Mouse (Mus musculus) liver, embryonic 14.5 days (tissue): ENCODE measurements at regions not wholly inside any gene's neighbourhood (a gene's known extent, or its start where the extent isn't known, plus 50 kb on each side); places are given as distances from the start of the nearest gene placed in this dataset.

Source experiments
- ATAC-seq: fragments of 200-750 bp; cut with Nextera tagmentation; 2 replicates; pipeline ENCODE4 v1.8.0; 2017; ENCODE audit warnings: moderate number of reproducible peaks, mild to moderate bottlenecking, moderate library complexity; ENCODE audit not compliant: insufficient read depth
- DNase-seq, 3 experiments: peaks; one replicate each; pipeline ENCODE4 v3.0.0-alpha.2; 2012 to 2013; ENCODE audit warnings: low read depth in 3 of 3, low spot score in 3 of 3
- H3K27ac ChIP-seq: fragments of 300-500 bp; sonication (generic); 2 replicates; pipeline ENCODE4 v1.5.1; 2014; ENCODE audit warnings: moderate library complexity, mild to moderate bottlenecking, control low read depth, inconsistent platforms
- H3K27me3 ChIP-seq: fragments of 300-500 bp; sonication (generic); 2 replicates; pipeline ENCODE4 v1.6.1; 2014; ENCODE audit warnings: mild to moderate bottlenecking, low read length, moderate library complexity; ENCODE audit not compliant: control insufficient read depth, insufficient read depth
- H3K36me3 ChIP-seq: fragments of 300-500 bp; sonication (generic); replicated peaks from 2 replicates; pipeline ENCODE4 v1.6.1; 2014; ENCODE audit warnings: low read depth; ENCODE audit not compliant: control insufficient read depth, insufficient read depth
- H3K4me1 ChIP-seq, 2 experiments: fragments of 200-500 bp in 1 of 2; fragments of 300-500 bp in 1 of 2; sonication (generic) in 1 of 2; replicated peaks; 2 replicates each; pipeline ENCODE4 v1.6.1; 2012 to 2014; ENCODE audit warnings: antibody characterized with exemption in 1 of 2, inconsistent platforms in 1 of 2, low read length in 1 of 2; ENCODE audit not compliant: control insufficient read depth in 2 of 2, insufficient read depth in 2 of 2
- H3K4me2 ChIP-seq: fragments of 300-500 bp; sonication (generic); 2 replicates; pipeline ENCODE4 v1.6.1; 2014; ENCODE audit warnings: low read depth, mild to moderate bottlenecking, control low read depth, moderate library complexity
- H3K4me3 ChIP-seq, 2 experiments: fragments of 200-500 bp in 1 of 2; fragments of 300-500 bp in 1 of 2; sonication (generic) in 1 of 2; 2 replicates each; pipeline ENCODE4 v1.5.1; 2012 to 2014; ENCODE audit warnings: low read depth in 2 of 2, low read length in 2 of 2, mild to moderate bottlenecking in 2 of 2, control low read depth in 1 of 2, inconsistent platforms in 1 of 2, moderate library complexity in 1 of 2; ENCODE audit not compliant: insufficient read depth in 1 of 2
- H3K9ac ChIP-seq: fragments of 300-500 bp; sonication (generic); replicated peaks from 2 replicates; pipeline ENCODE4 v1.6.1; 2014; ENCODE audit warnings: mild to moderate bottlenecking, control low read depth, moderate library complexity
- H3K9me3 ChIP-seq: fragments of 300-500 bp; sonication (generic); 2 replicates; pipeline ENCODE4 v1.6.1; 2016; ENCODE audit warnings: low read length, mixed read lengths; ENCODE audit not compliant: control insufficient read depth
- CTCF ChIP-seq: IDR thresholded peaks from 2 replicates; pipeline ENCODE4 v1.5.1; 2016; ENCODE audit warnings: antibody characterized with exemption, low read depth, control low read depth
- EP300 ChIP-seq: IDR thresholded peaks from 2 replicates; pipeline ENCODE4 v1.6.1; 2016; ENCODE audit warnings: antibody characterized with exemption, low read depth
- WGBS: fragments of 180-500 bp; shearing (Covaris S2); extraction: QIAGEN DNeasy Blood & Tissue Kit; methylation state at CpG from one replicate; pipeline ENCODE4 v1.1.7; 2014; ENCODE audit not compliant: insufficient replicate concordance; 5-methylcytosine and 5-hydroxymethylcytosine counted together

DNA sequence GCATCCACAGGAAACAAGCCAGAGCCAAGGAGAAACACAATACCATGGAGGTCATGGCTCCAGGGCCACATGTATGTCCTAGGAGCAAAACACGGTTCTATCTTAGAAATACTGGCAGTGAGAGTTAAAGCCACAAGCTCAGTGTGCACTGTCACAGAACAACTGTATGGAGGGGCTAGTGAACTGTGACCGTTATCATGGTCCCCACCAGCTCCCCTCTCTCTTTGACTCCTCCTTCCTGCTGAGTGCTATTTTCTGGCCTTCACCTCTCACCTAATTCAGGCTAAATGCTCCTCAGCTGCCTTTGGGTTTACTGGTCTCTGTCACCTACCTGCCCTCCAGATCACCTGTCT lies 712.0 kb downstream of the Vrk1 start:
- H3K36me3 ChIP-seq: no peaks in the 10 kb centered on the region
- no peak overlapping the region for H3K4me3 ChIP-seq
- no peaks in the 10 kb centered on the region; the same call in 1 of the 2 replicates for H3K9me3 ChIP-seq
- no peaks in the 10 kb centered on the region for H3K4me1 ChIP-seq
- 54% methylated on average over 2 of the region's 2 CpGs for WGBS
- H3K9ac ChIP-seq: no peak overlapping the region
- ATAC-seq: no peak
- no peak overlapping the region for H3K4me2 ChIP-seq
- H3K27me3 ChIP-seq: no peaks in the 10 kb centered on the region
- TF ChIP-seq CTCF (no peak), EP300 (no peak)
- no peak for DNase-seq
- no peak overlapping the region for H3K27ac ChIP-seq

DNA sequence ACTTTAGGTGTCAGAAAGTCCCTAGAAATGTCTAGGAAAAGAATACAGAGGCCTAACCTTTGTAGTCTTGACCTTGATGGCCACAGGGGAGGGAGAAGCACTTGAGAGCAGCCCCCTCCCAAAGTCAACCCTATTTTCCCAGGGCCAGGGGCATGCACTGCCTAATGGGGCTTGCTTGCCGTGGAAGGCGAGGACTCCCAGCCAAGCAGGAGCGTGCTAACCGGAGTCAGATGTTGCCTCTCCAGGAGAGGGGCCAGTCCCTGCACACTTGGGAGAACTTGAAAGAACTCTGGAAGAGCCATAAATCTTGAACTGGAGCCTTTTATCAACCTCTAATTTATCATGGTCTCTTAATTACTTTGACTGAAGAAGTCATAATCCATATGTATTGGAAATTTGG lies 712.7 kb downstream of the Vrk1 start:
- DNase-seq (no peak), ATAC-seq (no peak)
- Histone ChIP-seq H3K9me3 (no peaks in the 10 kb centered on the region; the same call in 1 of the 2 replicates), H3K4me2 (no peak overlapping the region), H3K9ac (no peak overlapping the region), H3K27ac (no peak overlapping the region), H3K4me3 (no peak overlapping the region), H3K4me1 (no peaks in the 10 kb centered on the region), H3K27me3 (no peaks in the 10 kb centered on the region), H3K36me3 (no peaks in the 10 kb centered on the region)
- TF ChIP-seq CTCF (no peak), EP300 (no peak)
- 67% methylated on average over 4 of the region's 4 CpGs for WGBS

DNA sequence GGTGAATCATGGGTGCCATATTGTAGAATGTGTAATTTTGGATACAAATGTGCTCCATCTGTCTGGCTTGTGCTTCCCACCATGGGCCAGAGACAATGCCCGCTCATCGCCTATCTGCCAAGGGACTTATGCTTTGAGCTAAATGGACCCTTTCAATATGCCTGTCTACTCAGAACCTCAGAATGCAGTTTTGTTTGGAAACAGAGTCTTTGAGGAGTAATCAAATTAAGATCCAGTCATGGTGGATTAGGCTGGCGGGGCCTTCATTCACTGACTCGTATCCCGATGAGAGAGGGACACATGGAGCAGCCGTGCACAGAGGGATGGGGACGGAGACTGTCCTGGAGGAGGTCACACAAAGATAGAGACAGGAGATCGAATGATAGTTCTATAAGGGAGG lies 716.9 kb downstream of the Vrk1 start:
- Histone ChIP-seq H3K27ac (no peak overlapping the region), H3K9me3 (no peaks in the 10 kb centered on the region), H3K36me3 (no peaks in the 10 kb centered on the region), H3K4me3 (no peak overlapping the region), H3K4me1 (no peaks in the 10 kb centered on the region), H3K27me3 (no peaks in the 10 kb centered on the region), H3K9ac (no peak overlapping the region), H3K4me2 (no peak overlapping the region)
- no peak for TF ChIP-seq CTCF
- no peak for TF ChIP-seq EP300
- DNase-seq: no peak
- no peak for ATAC-seq
- 76% methylated on average over 8 of the region's 8 CpGs for WGBS

DNA sequence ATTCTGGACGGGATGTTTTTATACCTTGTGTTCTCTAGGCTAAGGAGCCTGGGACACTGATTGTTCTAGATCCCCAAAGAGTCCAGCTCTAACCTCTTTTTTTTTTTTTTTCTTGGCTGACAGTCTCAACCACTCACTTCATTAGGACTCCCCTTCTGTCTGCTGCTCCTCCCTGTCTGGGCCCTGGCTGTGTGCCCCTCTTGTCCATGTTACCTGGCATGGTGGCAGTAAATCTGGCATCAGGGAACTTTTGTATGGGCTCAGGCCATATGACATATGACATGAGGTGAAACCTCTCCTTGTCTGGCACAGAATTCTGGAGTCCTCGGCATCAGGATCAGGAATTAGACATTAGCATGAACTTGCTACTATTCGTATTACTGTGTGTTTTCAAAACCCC lies 717.5 kb downstream of the Vrk1 start:
- Histone ChIP-seq H3K9ac (no peak overlapping the region), H3K4me3 (no peak overlapping the region), H3K4me2 (no peak overlapping the region), H3K4me1 (no peaks in the 10 kb centered on the region), H3K27me3 (no peaks in the 10 kb centered on the region), H3K9me3 (no peaks in the 10 kb centered on the region), H3K36me3 (no peaks in the 10 kb centered on the region), H3K27ac (no peak overlapping the region)
- DNase-seq (no peak), ATAC-seq (no peak)
- TF ChIP-seq EP300 (no peak), CTCF (no peak)
- WGBS: 65% methylated on average over 3 of the region's 3 CpGs

DNA sequence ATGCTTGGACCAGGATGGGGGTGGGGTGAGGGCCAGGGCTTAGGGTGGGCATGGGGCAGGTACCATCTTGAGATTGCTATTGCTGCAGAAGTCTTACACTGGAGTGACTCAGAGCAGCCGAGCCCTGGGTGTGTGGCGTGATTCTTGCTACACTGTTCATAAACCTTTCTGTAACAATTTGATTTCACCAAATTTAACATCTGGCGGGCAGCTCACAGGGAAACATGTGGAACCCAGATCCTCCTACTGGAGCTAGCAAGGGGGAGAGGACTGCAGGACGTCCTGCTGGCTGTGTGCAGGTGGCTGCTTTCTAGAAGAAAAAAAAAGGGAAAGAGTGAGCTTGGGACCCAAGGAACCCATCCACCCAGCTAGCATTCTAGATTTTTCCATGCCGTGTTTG lies 719.7 kb downstream of the Vrk1 start:
- ATAC-seq (no peak), DNase-seq (no peak)
- H3K27ac ChIP-seq: no peak overlapping the region
- WGBS: 55% methylated on average over 5 of the region's 5 CpGs
- H3K9me3 ChIP-seq: no peaks in the 10 kb centered on the region
- H3K4me3 ChIP-seq: no peak overlapping the region
- H3K9ac ChIP-seq: no peak overlapping the region
- no peaks in the 10 kb centered on the region for H3K36me3 ChIP-seq
- H3K4me1 ChIP-seq: no peaks in the 10 kb centered on the region
- TF ChIP-seq EP300: no peak
- TF ChIP-seq CTCF: no peak
- H3K4me2 ChIP-seq: no peak overlapping the region
- H3K27me3 ChIP-seq: no peaks in the 10 kb centered on the region
